Mouse (Mus musculus): ENCODE data around the gene Cul3. TPM values are rescaled to one million over a fixed set of nuclear protein-coding genes. Genes with fewer than 3 reads are reported as not detected.

The Cul3 gene
- total and polyA plus RNA-seq, 2 experiments from 2014 or later, result 27.1 to 27.6 TPM

GRCm38 (mm10) chr1:80360038-80360608 lies 19.8 kb upstream of the Cul3 start:
- no peak for DNase-seq (ENCODE audit: low spot score)
- 35% methylated on average over 4 of the region's 4 CpGs for WGBS

DNA sequence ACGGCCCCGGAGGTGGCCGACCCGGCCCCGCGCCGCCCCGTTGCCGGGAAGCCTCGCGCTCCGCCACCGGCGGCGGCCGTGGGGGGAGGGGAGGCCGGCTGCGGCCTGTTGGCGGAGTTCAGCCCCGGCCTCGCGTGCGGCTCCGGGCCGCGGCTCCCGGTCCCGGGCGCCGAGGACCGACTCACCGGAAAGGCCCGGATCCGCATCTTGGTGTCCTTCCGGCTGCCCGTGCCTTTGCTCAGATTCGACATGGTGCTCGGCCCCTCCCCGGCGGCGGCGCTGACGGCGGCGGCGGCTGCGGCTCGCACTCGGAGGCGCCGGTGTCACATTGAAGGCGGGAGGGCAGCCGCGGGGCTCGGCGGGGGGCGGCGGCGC lies 232 bp downstream of the Cul3 start:
- H3K4me2 ChIP-seq (ENCODE audit: low read depth, low read length), result peak overlapping the region; percentile 85
- peak overlapping the region; percentile 98 for H3K9ac ChIP-seq (replicated peaks; ENCODE audit: low read depth, low read length)
- WGBS, result 1% methylated on average over 33 of the region's 59 CpGs
- TF ChIP-seq CTCF (IDR thresholded peaks at IDR 0.05; ENCODE audit: low read depth) (no peak), EP300 (IDR thresholded peaks at IDR 0.05; ENCODE audit: low read depth) (no peak)
- ATAC-seq (ENCODE audit: insufficient read depth, low read depth) (peak; percentile 33), DNase-seq (ENCODE audit: low spot score) (peak; percentile 24)
- no peaks in the 10 kb centered on the region for H3K9me3 ChIP-seq (replicated peaks; ENCODE audit: control insufficient read depth, low read length)
- H3K36me3 ChIP-seq (replicated peaks; ENCODE audit: control insufficient read depth, insufficient read depth, low read length), result no peaks in the 10 kb centered on the region
- H3K4me1 ChIP-seq (ENCODE audit: control insufficient read depth, insufficient read depth), result peaks cover 16% of the 10 kb centered on the region
- H3K27me3 ChIP-seq (ENCODE audit: control insufficient read depth, insufficient read depth, low read length), result no peaks in the 10 kb centered on the region
- peak overlapping the region; percentile 93 for H3K4me3 ChIP-seq (ENCODE audit: low read depth, low read length)
- H3K27ac ChIP-seq (ENCODE audit: low read depth), result peak overlapping the region; percentile 99

More at GRCm38 (mm10) chr1:80360038-80360608, 19.8 kb upstream of the Cul3 start:
- Histone ChIP-seq H3K9me3 (replicated peaks; ENCODE audit: control insufficient read depth, low read length) (no peaks in the 10 kb centered on the region), H3K27me3 (ENCODE audit: control insufficient read depth, insufficient read depth, low read length) (no peaks in the 10 kb centered on the region), H3K4me1 (ENCODE audit: control insufficient read depth, insufficient read depth) (no peaks in the 10 kb centered on the region), H3K4me2 (ENCODE audit: low read depth, low read length) (no peak overlapping the region), H3K9ac (replicated peaks; ENCODE audit: low read depth, low read length) (no peak overlapping the region), H3K36me3 (replicated peaks; ENCODE audit: control insufficient read depth, insufficient read depth, low read length) (no peaks in the 10 kb centered on the region), H3K27ac (ENCODE audit: low read depth) (no peak overlapping the region), H3K4me3 (ENCODE audit: low read depth, low read length) (no peak overlapping the region)
- ATAC-seq (ENCODE audit: insufficient read depth, low read depth), result no peak
- TF ChIP-seq EP300 (IDR thresholded peaks at IDR 0.05; ENCODE audit: low read depth) (no peak), CTCF (IDR thresholded peaks at IDR 0.05; ENCODE audit: low read depth) (no peak)

- Histone ChIP-seq H3K27me3 (ENCODE audit: control insufficient read depth, insufficient read depth, low read length) (no peaks in the 10 kb centered on the region), H3K9me3 (replicated peaks; ENCODE audit: control insufficient read depth, low read length) (no peaks in the 10 kb centered on the region), H3K36me3 (replicated peaks; ENCODE audit: control insufficient read depth, insufficient read depth, low read length) (no peaks in the 10 kb centered on the region), H3K27ac (ENCODE audit: low read depth) (peak overlapping the region; percentile 99), H3K4me1 (ENCODE audit: control insufficient read depth, insufficient read depth) (peaks cover 21% of the 10 kb centered on the region), H3K4me2 (ENCODE audit: low read depth, low read length) (peak overlapping the region; percentile 85), H3K4me3 (ENCODE audit: low read depth, low read length) (peak overlapping the region; percentile 93), H3K9ac (replicated peaks; ENCODE audit: low read depth, low read length) (peak overlapping the region; percentile 98)
- ATAC-seq (ENCODE audit: insufficient read depth, low read depth) (0 out of 2 replicates have a peak, but pooled peaks have one; percentile 0), DNase-seq (ENCODE audit: low spot score) (peak; percentile 21)
- 1% methylated on average over 33 of the region's 33 CpGs for WGBS
- TF ChIP-seq EP300 (IDR thresholded peaks at IDR 0.05; ENCODE audit: low read depth), result no peak
- TF ChIP-seq CTCF (IDR thresholded peaks at IDR 0.05; ENCODE audit: low read depth), result no peak
Observed at GRCm38 (mm10) chr1:80339425-80340021, 757 bp downstream of the Cul3 start.

DNA sequence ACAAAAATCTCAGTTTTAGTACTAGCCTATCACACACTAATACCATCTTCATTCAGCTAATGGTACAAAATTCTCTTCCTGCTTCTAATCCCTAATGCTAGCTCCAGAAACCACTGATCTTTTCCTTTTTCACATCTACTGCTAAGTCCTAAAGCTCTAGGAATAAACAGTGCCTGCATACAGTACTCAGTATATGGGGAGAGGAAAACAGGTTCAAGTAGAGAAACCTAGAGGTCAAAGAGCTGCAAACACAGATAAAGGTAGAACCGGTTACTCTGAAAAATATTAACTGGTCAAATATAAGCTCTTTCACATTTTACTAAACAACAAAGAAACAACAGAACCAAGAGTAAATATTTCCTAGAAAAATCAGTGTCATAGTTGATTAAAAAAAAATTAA lies 1.9 kb downstream of the Cul3 start:
- H3K4me3 ChIP-seq (ENCODE audit: low read depth, low read length), result peak overlapping the region; percentile 93
- no peaks in the 10 kb centered on the region for H3K36me3 ChIP-seq (replicated peaks; ENCODE audit: control insufficient read depth, insufficient read depth, low read length)
- H3K4me2 ChIP-seq (ENCODE audit: low read depth, low read length), result peak overlapping the region; percentile 85
- DNase-seq (ENCODE audit: low spot score) (no peak), ATAC-seq (ENCODE audit: insufficient read depth, low read depth) (no peak)
- no peaks in the 10 kb centered on the region for H3K9me3 ChIP-seq (replicated peaks; ENCODE audit: control insufficient read depth, low read length)
- no peak overlapping the region for H3K27ac ChIP-seq (ENCODE audit: low read depth)
- peak overlapping the region; percentile 98; the same call in 1 of the 2 replicates for H3K9ac ChIP-seq (replicated peaks; ENCODE audit: low read depth, low read length)
- H3K27me3 ChIP-seq (ENCODE audit: control insufficient read depth, insufficient read depth, low read length), result no peaks in the 10 kb centered on the region
- TF ChIP-seq CTCF (IDR thresholded peaks at IDR 0.05; ENCODE audit: low read depth), result no peak
- no peak for TF ChIP-seq EP300 (IDR thresholded peaks at IDR 0.05; ENCODE audit: low read depth)
- 0% methylated on average over 1 of the region's 1 CpGs for WGBS
- peaks cover 30% of the 10 kb centered on the region for H3K4me1 ChIP-seq (ENCODE audit: control insufficient read depth, insufficient read depth)

DNA sequence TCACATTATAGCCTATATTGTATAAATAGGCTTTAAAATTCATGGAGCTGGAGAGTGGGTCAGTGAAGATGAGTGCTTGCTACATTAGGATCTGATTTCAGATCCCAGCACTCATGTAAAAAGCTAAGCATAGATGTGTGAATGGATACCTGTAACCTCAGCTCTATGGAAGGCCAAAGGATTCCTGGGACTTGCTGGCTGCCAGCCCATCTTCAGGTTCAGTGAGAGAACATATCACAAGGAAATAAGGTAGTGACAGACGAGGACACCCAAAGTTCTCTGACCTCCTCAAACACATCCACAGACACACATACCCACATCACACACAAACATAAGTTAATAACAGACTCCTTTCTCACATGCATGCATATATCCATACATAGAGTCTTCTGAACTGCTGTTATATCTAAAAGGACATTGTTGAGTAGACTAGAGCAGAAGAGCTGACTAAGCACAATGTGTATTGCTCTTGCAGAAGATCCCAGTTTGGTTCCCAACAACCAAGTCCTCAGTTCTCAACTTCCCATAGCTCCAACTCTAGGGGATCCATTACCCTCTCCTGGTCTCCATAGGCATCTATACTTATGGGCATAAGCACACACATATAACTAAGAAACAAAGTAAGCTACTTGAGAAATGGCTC lies 4.4 kb downstream of the Cul3 start:
- 56% methylated on average over 1 of the region's 1 CpGs for WGBS
- Histone ChIP-seq H3K9me3 (replicated peaks; ENCODE audit: control insufficient read depth, low read length) (no peaks in the 10 kb centered on the region), H3K4me2 (ENCODE audit: low read depth, low read length) (no peak overlapping the region), H3K4me3 (ENCODE audit: low read depth, low read length) (no peak overlapping the region), H3K9ac (replicated peaks; ENCODE audit: low read depth, low read length) (no peak overlapping the region), H3K27me3 (ENCODE audit: control insufficient read depth, insufficient read depth, low read length) (no peaks in the 10 kb centered on the region), H3K36me3 (replicated peaks; ENCODE audit: control insufficient read depth, insufficient read depth, low read length) (no peaks in the 10 kb centered on the region), H3K27ac (ENCODE audit: low read depth) (no peak overlapping the region), H3K4me1 (ENCODE audit: control insufficient read depth, insufficient read depth) (peaks cover 34% of the 10 kb centered on the region)
- DNase-seq (ENCODE audit: low spot score), result no peak
- ATAC-seq (ENCODE audit: insufficient read depth, low read depth), result no peak
- TF ChIP-seq EP300 (IDR thresholded peaks at IDR 0.05; ENCODE audit: low read depth), result no peak
- TF ChIP-seq CTCF (IDR thresholded peaks at IDR 0.05; ENCODE audit: low read depth), result no peak
